Mouse (Mus musculus): Measurements from ENCODE around the gene Helt. TPM values are rescaled to one million over a fixed set of nuclear protein-coding genes. Genes with fewer than 3 reads are reported as not detected.

The Helt gene
- polyA plus RNA-seq, 1 experiment: 0.31 TPM

DNA sequence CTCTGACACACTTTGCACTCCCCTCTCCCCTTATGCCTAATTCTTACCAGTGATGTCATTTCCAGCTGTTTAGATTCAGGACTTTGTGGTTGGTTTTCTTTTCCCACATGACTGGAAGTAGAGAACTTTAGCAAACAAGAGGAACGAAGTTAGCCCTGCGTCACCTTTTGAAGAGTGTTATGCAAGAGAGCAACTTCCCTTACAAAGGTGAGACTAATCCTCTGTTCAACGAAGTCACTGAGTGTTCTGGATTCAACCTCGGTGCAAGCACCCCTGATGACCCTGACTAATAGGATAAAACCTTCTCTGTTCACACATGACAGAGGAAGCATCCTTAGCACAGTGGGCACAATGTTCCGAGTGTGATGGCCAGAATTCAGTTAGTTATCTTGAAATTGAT is 32.2 kb upstream of the Helt start:
- no peak overlapping the region for H3K4me3 ChIP-seq (ENCODE audit: insufficient read depth, low read length)

GRCm38 (mm10) chr8:46324676-46325075 is 30.2 kb upstream of the Helt start:
- Histone ChIP-seq H3K4me3 (ENCODE audit: insufficient read depth, low read length) (no peak overlapping the region), H3K4me1 (ENCODE audit: control insufficient read depth, insufficient read depth, low read length) (no peaks in the 10 kb centered on the region), H3K27ac (ENCODE audit: insufficient read depth, low read length) (no peak overlapping the region)
- no peak for TF ChIP-seq CTCF (IDR thresholded peaks at IDR 0.05; ENCODE audit: extremely low read depth, insufficient read depth, low read length)
- TF ChIP-seq POLR2A (IDR thresholded peaks at IDR 0.05; ENCODE audit: extremely low read depth, insufficient read depth, low read length): no peak

More for the DNA sequence above, 32.2 kb upstream of the Helt start:
- H3K4me1 ChIP-seq (ENCODE audit: control insufficient read depth, insufficient read depth, low read length): no peaks in the 10 kb centered on the region
- no peak for TF ChIP-seq CTCF (IDR thresholded peaks at IDR 0.05; ENCODE audit: extremely low read depth, insufficient read depth, low read length)
- no peak overlapping the region for H3K27ac ChIP-seq (ENCODE audit: insufficient read depth, low read length)

DNA sequence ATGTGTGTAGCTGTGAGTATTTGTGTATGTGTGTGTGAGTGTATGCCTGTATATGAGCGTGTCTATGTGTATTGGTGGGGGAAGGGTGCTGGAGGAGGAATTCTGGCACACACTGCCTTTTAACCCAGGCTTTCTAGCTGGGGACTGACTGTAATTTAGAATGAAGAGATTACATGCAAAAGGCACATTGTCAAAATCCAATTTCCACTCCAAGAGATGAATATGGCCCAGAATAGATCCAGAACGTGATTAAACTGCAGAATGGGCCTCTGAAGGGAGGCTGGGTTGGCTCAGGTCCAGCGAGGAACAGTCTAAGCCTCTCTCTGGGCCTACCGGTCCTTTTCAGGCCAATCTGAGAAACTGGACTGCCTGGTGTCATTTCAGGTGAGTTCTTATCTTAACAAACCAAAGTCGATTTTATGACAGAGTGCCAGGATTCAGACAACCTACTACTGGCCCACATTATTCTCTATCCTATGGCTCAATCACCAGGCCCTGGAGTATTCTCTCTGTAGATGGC is 29.3 kb upstream of the Helt start:
- no peaks in the 10 kb centered on the region for H3K4me1 ChIP-seq (ENCODE audit: control insufficient read depth, insufficient read depth, low read length)
- no peak overlapping the region for H3K27ac ChIP-seq (ENCODE audit: insufficient read depth, low read length)
- H3K4me3 ChIP-seq (ENCODE audit: insufficient read depth, low read length): no peak overlapping the region
- TF ChIP-seq POLR2A (IDR thresholded peaks at IDR 0.05; ENCODE audit: extremely low read depth, insufficient read depth, low read length): no peak
- no peak for TF ChIP-seq CTCF (IDR thresholded peaks at IDR 0.05; ENCODE audit: extremely low read depth, insufficient read depth, low read length)

- H3K27ac ChIP-seq (ENCODE audit: insufficient read depth, low read length): no peak overlapping the region
- H3K4me1 ChIP-seq (ENCODE audit: control insufficient read depth, insufficient read depth, low read length): no peaks in the 10 kb centered on the region
- no peak overlapping the region for H3K4me3 ChIP-seq (ENCODE audit: insufficient read depth, low read length)
- no peak for TF ChIP-seq CTCF (IDR thresholded peaks at IDR 0.05; ENCODE audit: extremely low read depth, insufficient read depth, low read length)
- TF ChIP-seq POLR2A (IDR thresholded peaks at IDR 0.05; ENCODE audit: extremely low read depth, insufficient read depth, low read length): no peak
Observed at GRCm38 (mm10) chr8:46322833-46323232, 28.4 kb upstream of the Helt start.

GRCm38 (mm10) chr8:46322421-46322820 is 27.9 kb upstream of the Helt start:
- TF ChIP-seq CTCF (IDR thresholded peaks at IDR 0.05; ENCODE audit: extremely low read depth, insufficient read depth, low read length) (no peak), POLR2A (IDR thresholded peaks at IDR 0.05; ENCODE audit: extremely low read depth, insufficient read depth, low read length) (no peak)
- H3K27ac ChIP-seq (ENCODE audit: insufficient read depth, low read length): no peak overlapping the region
- no peaks in the 10 kb centered on the region for H3K4me1 ChIP-seq (ENCODE audit: control insufficient read depth, insufficient read depth, low read length)
- H3K4me3 ChIP-seq (ENCODE audit: insufficient read depth, low read length): no peak overlapping the region

GRCm38 (mm10) chr8:46318802-46319201 is 24.3 kb upstream of the Helt start:
- no peak overlapping the region for H3K4me3 ChIP-seq (ENCODE audit: insufficient read depth, low read length)

DNA sequence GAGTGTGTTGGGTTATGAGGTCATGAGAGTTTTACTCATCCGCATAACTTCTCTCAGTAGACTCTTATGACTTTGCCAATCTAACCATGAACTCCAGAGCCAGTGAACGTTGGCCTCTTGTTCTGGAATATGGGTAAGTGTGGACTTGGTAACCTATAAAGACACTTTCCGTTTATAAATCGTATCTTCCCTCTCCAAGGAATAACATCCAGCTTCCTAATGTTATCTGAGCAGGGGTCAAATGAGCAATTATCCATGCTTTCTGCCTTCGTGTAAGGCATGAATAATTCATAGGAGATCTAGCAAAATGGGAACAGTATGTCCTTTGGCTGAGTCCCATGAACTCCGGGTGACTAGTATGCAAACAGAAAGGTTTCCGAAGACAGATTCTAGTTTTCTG is 22.7 kb upstream of the Helt start:
- TF ChIP-seq POLR2A (IDR thresholded peaks at IDR 0.05; ENCODE audit: extremely low read depth, insufficient read depth, low read length): no peak
- TF ChIP-seq CTCF (IDR thresholded peaks at IDR 0.05; ENCODE audit: extremely low read depth, insufficient read depth, low read length): no peak
- Histone ChIP-seq H3K4me1 (ENCODE audit: control insufficient read depth, insufficient read depth, low read length) (no peaks in the 10 kb centered on the region), H3K27ac (ENCODE audit: insufficient read depth, low read length) (no peak overlapping the region), H3K4me3 (ENCODE audit: insufficient read depth, low read length) (no peak overlapping the region)

More at GRCm38 (mm10) chr8:46318802-46319201, 24.3 kb upstream of the Helt start:
- Histone ChIP-seq H3K27ac (ENCODE audit: insufficient read depth, low read length) (no peak overlapping the region), H3K4me1 (ENCODE audit: control insufficient read depth, insufficient read depth, low read length) (no peaks in the 10 kb centered on the region)
- TF ChIP-seq CTCF (IDR thresholded peaks at IDR 0.05; ENCODE audit: extremely low read depth, insufficient read depth, low read length): no peak
- no peak for TF ChIP-seq POLR2A (IDR thresholded peaks at IDR 0.05; ENCODE audit: extremely low read depth, insufficient read depth, low read length)

- no peak for TF ChIP-seq CTCF (IDR thresholded peaks at IDR 0.05; ENCODE audit: extremely low read depth, insufficient read depth, low read length)
- no peak for TF ChIP-seq POLR2A (IDR thresholded peaks at IDR 0.05; ENCODE audit: extremely low read depth, insufficient read depth, low read length)
- H3K27ac ChIP-seq (ENCODE audit: insufficient read depth, low read length): no peak overlapping the region
- H3K4me1 ChIP-seq (ENCODE audit: control insufficient read depth, insufficient read depth, low read length): no peaks in the 10 kb centered on the region
- H3K4me3 ChIP-seq (ENCODE audit: insufficient read depth, low read length): no peak overlapping the region
Observed at GRCm38 (mm10) chr8:46313798-46314197, 19.3 kb upstream of the Helt start.

- H3K27ac ChIP-seq (ENCODE audit: insufficient read depth, low read length): no peak overlapping the region
- H3K4me3 ChIP-seq (ENCODE audit: insufficient read depth, low read length): no peak overlapping the region
Observed at GRCm38 (mm10) chr8:46311159-46311558, 16.7 kb upstream of the Helt start.

GRCm38 (mm10) chr8:46308189-46308588 is 13.7 kb upstream of the Helt start:
- TF ChIP-seq POLR2A (IDR thresholded peaks at IDR 0.05; ENCODE audit: extremely low read depth, insufficient read depth, low read length) (no peak), CTCF (IDR thresholded peaks at IDR 0.05; ENCODE audit: extremely low read depth, insufficient read depth, low read length) (no peak)
- Histone ChIP-seq H3K27ac (ENCODE audit: insufficient read depth, low read length) (no peak overlapping the region), H3K4me1 (ENCODE audit: control insufficient read depth, insufficient read depth, low read length) (no peaks in the 10 kb centered on the region), H3K4me3 (ENCODE audit: insufficient read depth, low read length) (no peak overlapping the region)

More at GRCm38 (mm10) chr8:46311159-46311558, 16.7 kb upstream of the Helt start:
- TF ChIP-seq POLR2A (IDR thresholded peaks at IDR 0.05; ENCODE audit: extremely low read depth, insufficient read depth, low read length): no peak
- TF ChIP-seq CTCF (IDR thresholded peaks at IDR 0.05; ENCODE audit: extremely low read depth, insufficient read depth, low read length): peak; percentile 85
- no peaks in the 10 kb centered on the region for H3K4me1 ChIP-seq (ENCODE audit: control insufficient read depth, insufficient read depth, low read length)
